Mouse (Mus musculus): ENCODE data around the gene Itpr2. TPM values are rescaled to one million over a fixed set of nuclear protein-coding genes. Genes with fewer than 3 reads are reported as not detected.

The Itpr2 gene
- polyA plus RNA-seq, 1 experiment from 2014 or later: 3.3 TPM

DNA sequence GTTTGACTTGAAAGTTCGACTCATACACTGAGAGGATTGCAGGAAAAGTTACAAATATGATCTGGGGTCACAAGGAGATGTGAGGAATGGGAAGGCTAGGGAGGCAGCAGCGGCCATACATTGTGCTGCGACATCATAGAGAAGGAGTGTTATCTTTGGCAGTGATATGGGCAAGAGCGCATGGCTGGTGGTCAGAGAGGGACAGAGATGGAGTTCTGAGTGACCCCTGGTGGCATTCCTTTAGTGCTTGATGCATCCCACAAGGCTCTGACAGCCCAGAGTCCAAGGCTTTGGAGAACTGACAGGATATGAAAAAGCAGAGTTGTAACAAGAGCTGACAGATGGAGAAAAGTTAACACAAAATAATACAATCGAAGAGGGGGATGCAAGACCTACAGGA, 334.8 kb downstream of the Itpr2 start:
- no peak overlapping the region for H3K4me2 ChIP-seq (ENCODE audit: low read depth, low read length)
- H3K9me3 ChIP-seq (replicated peaks; ENCODE audit: control insufficient read depth, low read length): no peaks in the 10 kb centered on the region
- H3K27me3 ChIP-seq (ENCODE audit: control insufficient read depth, insufficient read depth, low read length): no peaks in the 10 kb centered on the region
- H3K4me1 ChIP-seq (ENCODE audit: control insufficient read depth, insufficient read depth, low read length): no peaks in the 10 kb centered on the region
- H3K36me3 ChIP-seq (replicated peaks; ENCODE audit: control insufficient read depth, insufficient read depth, low read depth, low read length): no peaks in the 10 kb centered on the region
- H3K9ac ChIP-seq (replicated peaks; ENCODE audit: low read length): no peak overlapping the region
- no peak overlapping the region for H3K4me3 ChIP-seq (ENCODE audit: low read depth, low read length)
- WGBS: 83% methylated on average over 5 of the region's 5 CpGs
- no peak for DNase-seq (ENCODE audit: low spot score)
- H3K27ac ChIP-seq (replicated peaks; ENCODE audit: low read depth, low read length): no peak overlapping the region
- ATAC-seq (replicated peaks; ENCODE audit: insufficient number of reproducible peaks, low FRiP score, low TSS enrichment, low read depth): no peak

DNA sequence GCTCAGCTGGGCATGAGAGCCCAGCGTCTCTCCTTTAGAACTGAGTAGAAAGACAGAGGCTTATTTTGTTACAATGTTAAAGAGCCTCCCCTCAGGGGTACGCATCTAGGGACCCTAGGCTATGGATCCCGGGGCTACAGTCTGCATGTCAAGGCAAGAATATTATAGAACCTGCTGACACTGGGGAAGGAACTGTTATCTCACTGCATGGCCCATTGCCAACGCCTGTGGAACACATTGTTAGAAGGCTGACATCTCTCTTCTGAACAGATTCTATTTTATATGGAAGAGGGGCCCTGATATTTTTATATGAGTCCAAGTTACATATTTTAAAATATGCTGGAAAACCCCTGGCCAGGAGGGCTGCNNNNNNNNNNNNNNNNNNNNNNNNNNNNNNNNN, 342.4 kb downstream of the Itpr2 start:
- H3K9ac ChIP-seq (replicated peaks; ENCODE audit: low read length): no peak overlapping the region
- ATAC-seq (replicated peaks; ENCODE audit: insufficient number of reproducible peaks, low FRiP score, low TSS enrichment, low read depth) (no peak), DNase-seq (ENCODE audit: low spot score) (no peak)
- no peak overlapping the region for H3K4me3 ChIP-seq (ENCODE audit: low read depth, low read length)
- 70% methylated on average over 4 of the region's 4 CpGs for WGBS
- no peaks in the 10 kb centered on the region for H3K36me3 ChIP-seq (replicated peaks; ENCODE audit: control insufficient read depth, insufficient read depth, low read depth, low read length)
- no peaks in the 10 kb centered on the region for H3K9me3 ChIP-seq (replicated peaks; ENCODE audit: control insufficient read depth, low read length)
- no peak overlapping the region for H3K4me2 ChIP-seq (ENCODE audit: low read depth, low read length)
- H3K27ac ChIP-seq (replicated peaks; ENCODE audit: low read depth, low read length): no peak overlapping the region
- H3K4me1 ChIP-seq (ENCODE audit: control insufficient read depth, insufficient read depth, low read length): no peaks in the 10 kb centered on the region
- H3K27me3 ChIP-seq (ENCODE audit: control insufficient read depth, insufficient read depth, low read length): no peaks in the 10 kb centered on the region

DNA sequence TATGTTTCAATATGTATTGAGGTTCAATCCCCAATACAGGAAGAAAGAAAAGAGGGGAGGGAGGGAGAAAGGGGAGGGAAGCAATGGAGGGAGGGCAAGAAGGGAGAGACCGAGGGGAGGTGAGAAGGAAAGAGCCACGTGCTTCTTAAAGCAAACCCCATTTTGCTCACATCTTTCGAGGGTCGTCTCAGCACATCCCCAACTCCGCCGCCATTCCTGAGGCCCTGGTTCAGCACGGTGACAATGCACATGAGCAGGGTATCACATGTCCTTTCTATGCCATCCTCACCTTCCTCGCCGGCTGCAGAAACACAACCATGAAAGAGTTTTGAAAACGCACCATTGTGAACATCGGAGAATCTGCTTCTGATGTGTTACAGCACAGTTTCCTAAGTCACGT, 343.3 kb downstream of the Itpr2 start:
- Histone ChIP-seq H3K9ac (replicated peaks; ENCODE audit: low read length) (no peak overlapping the region), H3K4me3 (ENCODE audit: low read depth, low read length) (no peak overlapping the region), H3K27ac (replicated peaks; ENCODE audit: low read depth, low read length) (no peak overlapping the region), H3K4me1 (ENCODE audit: control insufficient read depth, insufficient read depth, low read length) (no peaks in the 10 kb centered on the region), H3K9me3 (replicated peaks; ENCODE audit: control insufficient read depth, low read length) (no peaks in the 10 kb centered on the region), H3K27me3 (ENCODE audit: control insufficient read depth, insufficient read depth, low read length) (no peaks in the 10 kb centered on the region), H3K36me3 (replicated peaks; ENCODE audit: control insufficient read depth, insufficient read depth, low read depth, low read length) (no peaks in the 10 kb centered on the region), H3K4me2 (ENCODE audit: low read depth, low read length) (no peak overlapping the region)
- ATAC-seq (replicated peaks; ENCODE audit: insufficient number of reproducible peaks, low FRiP score, low TSS enrichment, low read depth) (no peak), DNase-seq (ENCODE audit: low spot score) (no peak)
- 94% methylated on average over 12 of the region's 12 CpGs for WGBS

DNA sequence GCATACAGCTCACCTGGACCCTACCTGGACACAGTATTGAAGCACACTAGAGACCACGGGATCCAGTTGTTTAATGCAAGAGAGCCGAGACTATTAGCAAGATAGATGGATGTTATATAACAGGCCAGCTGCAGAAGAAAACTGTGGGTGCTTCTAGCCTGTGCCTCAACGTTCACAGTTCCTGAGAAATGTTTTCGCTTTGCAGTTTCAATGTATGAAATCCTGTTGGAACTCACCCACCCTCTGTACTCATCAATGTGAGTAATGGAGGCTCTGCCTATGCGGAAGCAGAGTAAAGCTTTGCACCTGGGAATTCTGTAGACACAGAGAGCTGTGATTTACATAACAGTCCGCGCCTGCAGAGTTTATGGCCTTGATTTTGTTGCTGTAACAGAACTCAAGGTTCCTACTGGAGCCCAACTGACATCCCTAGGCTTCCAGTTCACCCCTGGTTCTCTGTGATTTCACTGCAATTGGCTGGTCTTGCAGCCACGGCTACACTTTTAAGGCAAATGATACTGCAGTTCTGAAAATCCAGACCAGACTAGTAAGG, 344.0 kb downstream of the Itpr2 start:
- H3K27ac ChIP-seq (replicated peaks; ENCODE audit: low read depth, low read length): no peak overlapping the region
- DNase-seq (ENCODE audit: low spot score) (no peak), ATAC-seq (replicated peaks; ENCODE audit: insufficient number of reproducible peaks, low FRiP score, low TSS enrichment, low read depth) (no peak)
- no peaks in the 10 kb centered on the region for H3K4me1 ChIP-seq (ENCODE audit: control insufficient read depth, insufficient read depth, low read length)
- no peaks in the 10 kb centered on the region for H3K36me3 ChIP-seq (replicated peaks; ENCODE audit: control insufficient read depth, insufficient read depth, low read depth, low read length)
- 82% methylated on average over 8 of the region's 8 CpGs for WGBS
- H3K4me2 ChIP-seq (ENCODE audit: low read depth, low read length): no peak overlapping the region
- no peak overlapping the region for H3K4me3 ChIP-seq (ENCODE audit: low read depth, low read length)
- no peak overlapping the region for H3K9ac ChIP-seq (replicated peaks; ENCODE audit: low read length)
- no peaks in the 10 kb centered on the region for H3K9me3 ChIP-seq (replicated peaks; ENCODE audit: control insufficient read depth, low read length)
- H3K27me3 ChIP-seq (ENCODE audit: control insufficient read depth, insufficient read depth, low read length): no peaks in the 10 kb centered on the region

DNA sequence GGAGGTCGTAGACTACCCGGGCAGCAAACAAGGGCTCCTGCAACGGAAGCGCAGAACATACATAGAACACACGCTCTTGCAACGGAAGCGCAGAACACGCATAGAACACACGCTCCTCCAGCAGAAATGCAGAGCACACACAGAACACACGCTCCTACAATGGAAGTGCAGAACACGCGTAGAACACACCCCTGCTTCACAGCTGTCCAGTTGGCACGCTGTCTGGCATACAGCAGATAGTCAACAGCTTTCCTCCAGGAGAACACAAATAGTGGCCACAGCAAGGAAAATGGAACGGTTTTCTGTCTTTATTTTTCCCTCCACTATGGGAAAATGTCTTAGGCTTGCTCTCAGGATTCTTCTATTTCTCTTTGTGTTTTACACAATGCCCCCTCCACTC, 344.9 kb downstream of the Itpr2 start:
- WGBS: 96% methylated on average over 14 of the region's 14 CpGs
- Histone ChIP-seq H3K27me3 (ENCODE audit: control insufficient read depth, insufficient read depth, low read length) (no peaks in the 10 kb centered on the region), H3K27ac (replicated peaks; ENCODE audit: low read depth, low read length) (no peak overlapping the region), H3K4me2 (ENCODE audit: low read depth, low read length) (no peak overlapping the region), H3K4me3 (ENCODE audit: low read depth, low read length) (no peak overlapping the region), H3K4me1 (ENCODE audit: control insufficient read depth, insufficient read depth, low read length) (no peaks in the 10 kb centered on the region), H3K9me3 (replicated peaks; ENCODE audit: control insufficient read depth, low read length) (no peaks in the 10 kb centered on the region), H3K36me3 (replicated peaks; ENCODE audit: control insufficient read depth, insufficient read depth, low read depth, low read length) (no peaks in the 10 kb centered on the region), H3K9ac (replicated peaks; ENCODE audit: low read length) (no peak overlapping the region)
- ATAC-seq (replicated peaks; ENCODE audit: insufficient number of reproducible peaks, low FRiP score, low TSS enrichment, low read depth) (no peak), DNase-seq (ENCODE audit: low spot score) (no peak)

DNA sequence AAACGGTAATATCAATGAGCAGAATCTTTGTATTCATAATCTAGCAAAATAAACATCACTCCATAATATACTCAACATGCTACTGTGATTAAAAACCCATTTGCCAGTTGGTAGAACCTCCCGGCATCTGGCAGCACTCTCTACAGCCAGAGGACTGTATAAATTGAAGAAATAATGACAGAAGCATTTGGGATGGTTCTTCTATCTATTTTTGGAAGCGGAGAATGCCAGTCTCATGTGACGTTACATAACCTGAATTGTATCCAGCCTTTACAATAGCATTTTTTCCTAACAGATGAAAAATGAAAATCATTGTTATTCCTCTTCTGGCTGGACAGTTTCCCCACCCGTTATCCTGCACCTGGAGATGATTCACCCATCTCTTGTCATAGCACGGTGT, 345.5 kb downstream of the Itpr2 start:
- no peak overlapping the region for H3K4me3 ChIP-seq (ENCODE audit: low read depth, low read length)
- no peaks in the 10 kb centered on the region for H3K4me1 ChIP-seq (ENCODE audit: control insufficient read depth, insufficient read depth, low read length)
- no peaks in the 10 kb centered on the region for H3K9me3 ChIP-seq (replicated peaks; ENCODE audit: control insufficient read depth, low read length)
- no peak for ATAC-seq (replicated peaks; ENCODE audit: insufficient number of reproducible peaks, low FRiP score, low TSS enrichment, low read depth)
- WGBS: 83% methylated on average over 6 of the region's 6 CpGs
- H3K9ac ChIP-seq (replicated peaks; ENCODE audit: low read length): no peak overlapping the region
- no peak for DNase-seq (ENCODE audit: low spot score)
- no peak overlapping the region for H3K4me2 ChIP-seq (ENCODE audit: low read depth, low read length)
- H3K27me3 ChIP-seq (ENCODE audit: control insufficient read depth, insufficient read depth, low read length): no peaks in the 10 kb centered on the region
- H3K36me3 ChIP-seq (replicated peaks; ENCODE audit: control insufficient read depth, insufficient read depth, low read depth, low read length): no peaks in the 10 kb centered on the region
- H3K27ac ChIP-seq (replicated peaks; ENCODE audit: low read depth, low read length): no peak overlapping the region

DNA sequence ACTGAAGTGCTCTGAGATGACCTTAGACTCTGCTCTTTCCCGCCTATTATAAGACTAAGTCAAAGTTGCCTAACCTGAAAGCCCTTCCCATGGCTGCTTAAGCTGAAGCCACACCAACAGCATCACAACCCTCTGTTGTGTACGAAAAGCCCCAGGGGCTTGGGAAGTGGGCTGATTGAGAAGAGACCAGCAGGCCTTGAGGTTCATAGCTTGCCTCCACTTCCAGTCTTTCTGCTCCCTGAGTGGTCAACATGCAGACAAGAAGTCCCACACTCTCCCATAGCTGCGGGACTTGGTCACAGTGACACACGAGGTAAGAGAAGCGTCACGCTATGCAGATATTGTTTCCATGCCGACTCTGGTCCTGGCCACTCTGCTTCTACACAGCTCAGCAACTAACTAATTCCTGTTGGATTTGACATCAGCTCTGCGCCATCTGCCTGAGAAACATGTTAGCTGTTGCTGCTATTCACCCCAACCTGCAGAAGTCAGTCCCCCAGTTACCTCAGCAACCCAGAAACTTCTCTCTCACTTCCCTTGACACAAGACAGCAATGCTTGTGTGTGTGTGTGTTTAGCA, 346.8 kb downstream of the Itpr2 start:
- no peak overlapping the region for H3K27ac ChIP-seq (replicated peaks; ENCODE audit: low read depth, low read length)
- 88% methylated on average over 8 of the region's 8 CpGs for WGBS
- DNase-seq (ENCODE audit: low spot score): no peak

DNA sequence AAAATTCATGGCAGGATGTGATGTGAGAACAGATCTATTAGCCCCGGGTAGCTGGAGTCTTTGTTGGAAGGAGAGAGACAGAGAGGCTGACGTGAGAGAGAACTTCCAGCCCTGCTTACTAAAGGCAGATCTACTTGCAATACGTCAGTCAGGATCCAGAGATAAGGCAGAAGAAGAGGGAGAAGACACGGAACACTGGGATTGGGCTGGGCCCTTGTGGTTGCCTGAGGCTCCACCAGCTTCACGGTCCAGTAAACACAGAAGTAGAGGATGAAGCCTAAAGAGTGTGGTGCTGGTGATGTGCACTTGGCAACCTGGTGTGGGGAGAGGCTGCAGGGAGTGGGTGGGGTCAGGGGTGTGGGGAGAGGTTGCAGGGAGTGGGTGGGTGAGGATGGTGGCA, 349.2 kb downstream of the Itpr2 start:
- no peak overlapping the region for H3K4me2 ChIP-seq (ENCODE audit: low read depth, low read length)
- no peaks in the 10 kb centered on the region for H3K27me3 ChIP-seq (ENCODE audit: control insufficient read depth, insufficient read depth, low read length)
- no peaks in the 10 kb centered on the region for H3K4me1 ChIP-seq (ENCODE audit: control insufficient read depth, insufficient read depth, low read length)
- H3K9me3 ChIP-seq (replicated peaks; ENCODE audit: control insufficient read depth, low read length): no peaks in the 10 kb centered on the region
- H3K36me3 ChIP-seq (replicated peaks; ENCODE audit: control insufficient read depth, insufficient read depth, low read depth, low read length): no peaks in the 10 kb centered on the region
- WGBS: 59% methylated on average over 5 of the region's 5 CpGs
- H3K4me3 ChIP-seq (ENCODE audit: low read depth, low read length): no peak overlapping the region
- no peak overlapping the region for H3K9ac ChIP-seq (replicated peaks; ENCODE audit: low read length)
- no peak for DNase-seq (ENCODE audit: low spot score)
- no peak overlapping the region for H3K27ac ChIP-seq (replicated peaks; ENCODE audit: low read depth, low read length)
- no peak for ATAC-seq (replicated peaks; ENCODE audit: insufficient number of reproducible peaks, low FRiP score, low TSS enrichment, low read depth)

More for the DNA sequence above, 346.8 kb downstream of the Itpr2 start:
- Histone ChIP-seq H3K9ac (replicated peaks; ENCODE audit: low read length) (no peak overlapping the region), H3K4me2 (ENCODE audit: low read depth, low read length) (no peak overlapping the region), H3K27me3 (ENCODE audit: control insufficient read depth, insufficient read depth, low read length) (no peaks in the 10 kb centered on the region), H3K4me3 (ENCODE audit: low read depth, low read length) (no peak overlapping the region), H3K4me1 (ENCODE audit: control insufficient read depth, insufficient read depth, low read length) (no peaks in the 10 kb centered on the region), H3K9me3 (replicated peaks; ENCODE audit: control insufficient read depth, low read length) (no peaks in the 10 kb centered on the region), H3K36me3 (replicated peaks; ENCODE audit: control insufficient read depth, insufficient read depth, low read depth, low read length) (no peaks in the 10 kb centered on the region)
- no peak for ATAC-seq (replicated peaks; ENCODE audit: insufficient number of reproducible peaks, low FRiP score, low TSS enrichment, low read depth)
